Mouse (Mus musculus): ENCODE data around the gene Olfr67. TPM values are rescaled to one million over a fixed set of nuclear protein-coding genes. Genes with fewer than 3 reads are reported as not detected.

Gene Olfr67
- not detected in 4 replicates for total RNA-seq (2023)

GRCm38 (mm10) chr7:103791721-103792120, at the start of gene Olfr67:
Gene Olfr67 (minus strand): TSS chr7:103791821.

GRCm38 (mm10) chr7:103840268-103840667, 48.6 kb upstream of the Olfr67 start, which contains the start of gene Hbb-bh2:
Gene Hbb-bh2 (minus strand): TSS chr7:103840520.

GRCm38 (mm10) chr7:103827808-103828207, 36.2 kb upstream of the Olfr67 start, which contains the start of gene Hbb-bs:
Gene Hbb-bs (minus strand): TSS chr7:103828096.

GRCm38 (mm10) chr7:103813766-103814165, 22.1 kb upstream of the Olfr67 start, which contains the start of gene Hbb-bt:
Gene Hbb-bt (minus strand): TSS chr7:103813996.

GRCm38 (mm10) chr7:103779598-103779997, 12.0 kb downstream of the Olfr67 start, which contains the start of gene Olfr68:
Gene Olfr68 (minus strand): TSS chr7:103779698.

GRCm38 (mm10) chr7:103771494-103771893, 20.1 kb downstream of the Olfr67 start, which contains the start of gene Olfr69:
Gene Olfr69 (minus strand): TSS chr7:103771594.

DNA sequence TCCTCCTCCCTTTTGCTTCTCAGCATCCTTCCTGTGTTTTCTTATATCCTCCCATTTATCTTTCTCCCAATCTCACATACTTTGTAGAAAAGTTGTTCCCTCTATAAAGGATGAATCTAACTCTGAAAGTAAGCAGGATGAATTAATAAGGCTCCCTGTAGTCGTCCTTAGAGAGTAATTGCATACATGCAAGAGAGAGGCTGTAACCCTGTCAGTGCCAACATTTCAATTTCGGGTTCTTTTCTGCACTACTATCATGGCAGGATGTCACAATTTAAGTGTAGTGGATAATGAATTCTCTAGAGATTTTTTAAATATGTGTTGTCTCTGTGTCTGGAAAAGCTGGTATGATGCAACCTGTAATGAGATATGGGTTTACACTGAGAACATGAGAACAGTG, 34.4 kb downstream of the Olfr67 start, which contains the start of gene Olfr630:
Gene Olfr630, minus strand, starts transcription at position 101 of the 400 bp plus-strand sequence.

DNA sequence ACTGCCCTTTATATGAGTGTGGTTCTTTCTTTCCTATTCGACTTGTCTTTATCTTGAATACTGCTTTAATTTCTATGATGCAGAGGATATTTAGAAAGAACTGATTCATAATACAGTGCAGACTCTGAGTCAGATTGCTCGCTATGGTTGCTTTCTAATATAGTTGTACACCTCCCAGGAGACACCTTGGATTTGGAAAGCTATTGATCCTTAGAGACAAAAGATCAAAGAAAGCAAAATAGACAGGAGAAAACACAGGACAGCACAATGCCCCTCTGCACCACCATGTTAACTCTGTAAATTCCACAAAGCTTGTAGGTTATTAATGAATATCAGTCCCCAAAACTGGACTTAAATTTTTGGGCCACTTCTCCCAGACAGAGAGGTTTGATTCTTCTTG, 46.8 kb downstream of the Olfr67 start, which contains the start of gene Olfr629:
Gene Olfr629, minus strand, starts transcription at position 101 of the 400 bp plus-strand sequence.

Other genes with a start within 250 kb of the Olfr67 start
- gene Olfr612, start 249.1 kb downstream of the Olfr67 start, total RNA-seq (2023), result not detected in 4 replicates
- gene Olfr613, start 243.7 kb downstream of the Olfr67 start, total RNA-seq (2023), result not detected in 4 replicates
- gene Olfr615, start 235.7 kb downstream of the Olfr67 start, total RNA-seq (2023), result not detected in 4 replicates
- gene Olfr616, start 222.7 kb downstream of the Olfr67 start, total RNA-seq (2023), result not detected in 4 replicates
- not detected in 4 replicates for gene Olfr617, start 218.8 kb downstream of the Olfr67 start, total RNA-seq (2023)
- gene Olfr618, start 201.7 kb downstream of the Olfr67 start, total RNA-seq (2023), result not detected in 4 replicates
- gene Olfr619, start 191.2 kb downstream of the Olfr67 start, total RNA-seq (2023), result not detected in 4 replicates
- not detected in 4 replicates for gene Olfr620, start 179.3 kb downstream of the Olfr67 start, total RNA-seq (2023)
- not detected in 4 replicates for gene Olfr622, start 149.1 kb downstream of the Olfr67 start, total RNA-seq (2023)
- not detected in 4 replicates for gene Olfr623, start 128.1 kb downstream of the Olfr67 start, total RNA-seq (2023)
- not detected in 4 replicates for gene Olfr624, start 120.6 kb downstream of the Olfr67 start, total RNA-seq (2023)
- not detected in 4 replicates for gene Olfr625-ps1, start 109.1 kb downstream of the Olfr67 start, total RNA-seq (2023)
- not detected in 4 replicates for gene Olfr243, start 77.2 kb downstream of the Olfr67 start, total RNA-seq (2023)
- not detected in 4 replicates for gene Olfr628, start 61.4 kb downstream of the Olfr67 start, total RNA-seq (2023)
- not detected in 4 replicates for gene Olfr629, start 46.9 kb downstream of the Olfr67 start, total RNA-seq (2023)
- gene Olfr630, start 34.5 kb downstream of the Olfr67 start, total RNA-seq (2023), result not detected in 4 replicates
- gene Olfr69, start 20.2 kb downstream of the Olfr67 start, total RNA-seq (2023), result not detected in 4 replicates
- gene Olfr68, start 12.1 kb downstream of the Olfr67 start, total RNA-seq (2023), result not detected in 4 replicates
- 4.4 to 21.0 TPM (median 14.7 TPM) in 4 replicates for gene Hbb-bt, start 22.2 kb upstream of the Olfr67 start, total RNA-seq (2023)
- gene Hbb-bs, start 36.3 kb upstream of the Olfr67 start, total RNA-seq (2023), result 43.8 to 120 TPM (median 71.7 TPM) in 4 replicates
- not detected in 4 replicates for gene Hbb-bh2, start 48.7 kb upstream of the Olfr67 start, total RNA-seq (2023)
- not detected in 4 replicates for gene Hbb-bh1, start 51.3 kb upstream of the Olfr67 start, total RNA-seq (2023)
- gene Hbb-y, start 61.4 kb upstream of the Olfr67 start, total RNA-seq (2023), result not detected in 4 replicates
- not detected in 4 replicates for gene Olfr66, start 94.4 kb upstream of the Olfr67 start, total RNA-seq (2023)
- gene Olfr64, start 102.7 kb upstream of the Olfr67 start, total RNA-seq (2023), result not detected in 4 replicates
- gene Olfr65, start 111.7 kb upstream of the Olfr67 start, total RNA-seq (2023), result not detected in 4 replicates
- not detected in 4 replicates for gene Olfr631, start 137.0 kb upstream of the Olfr67 start, total RNA-seq (2023)
- gene Olfr632, start 142.5 kb upstream of the Olfr67 start, total RNA-seq (2023), result not detected in 4 replicates
- gene Olfr633, start 152.6 kb upstream of the Olfr67 start, total RNA-seq (2023), result not detected in 4 replicates
- gene Olfr635, start 179.3 kb upstream of the Olfr67 start, total RNA-seq (2023), result not detected in 4 replicates
- not detected in 4 replicates for gene Olfr638, start 206.9 kb upstream of the Olfr67 start, total RNA-seq (2023)
- gene Olfr639, start 225.5 kb upstream of the Olfr67 start, total RNA-seq (2023), result 0.28 TPM in 1 of 4 replicates, not detected in the others
- not detected in 4 replicates for gene Olfr640, start 233.8 kb upstream of the Olfr67 start, total RNA-seq (2023)
- gene Olfr641, start 243.6 kb upstream of the Olfr67 start, total RNA-seq (2023), result not detected in 4 replicates

All from B cell, adult 62 days (primary cell).